ENCODE assay signal across 11 mouse cellular contexts in the genomic region with DNA sequence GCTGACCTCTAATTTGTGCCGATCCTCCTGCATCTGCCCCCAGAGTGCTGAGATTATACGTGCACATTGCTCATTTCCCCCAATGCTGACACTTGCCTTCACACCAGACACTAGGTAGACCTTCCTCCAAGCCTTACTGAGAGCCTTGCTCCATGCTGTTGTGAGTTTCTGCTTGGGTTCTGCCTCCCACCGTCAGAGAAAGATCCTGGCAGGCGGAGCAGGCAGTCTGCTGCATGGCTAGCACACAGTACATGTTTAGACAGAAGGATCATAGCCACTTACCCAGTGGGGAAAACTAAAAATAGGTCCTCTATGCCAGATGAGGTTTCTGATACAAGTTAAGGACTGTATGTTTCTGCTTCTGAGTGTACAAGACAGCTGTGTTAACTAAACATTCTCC. TPM values are rescaled to one million over a fixed set of nuclear protein-coding genes. Genes with fewer than 3 reads are reported as not detected.
A peak's percentile ranks its signal among the peaks of the same experiment; 100 is the strongest.
DNase-seq lines count a peak whose midpoint lies in the region; ATAC-seq and TF ChIP-seq lines count a peak whose summit lies in the region.
"Had no signal": no experiment of that assay in that cellular context is flagged by ENCODE, and none has a peak within 500 bp of the region (broad histone marks: within the 10 kb centered on the region; RNA-seq: fewer than 3 reads in every experiment).

No protein-coding gene starts in this region.

- peaks cover 3% of the 10 kb centered on the region; the same call in 1 of the 2 replicates for H3K4me1 ChIP-seq in forebrain, postnatal 0 days (ENCODE audit: insufficient read depth)
- no peaks in the 10 kb centered on the region for H3K4me1 ChIP-seq in forebrain, embryonic 14.5 days (ENCODE audit: control insufficient read depth, insufficient read depth, low read length)
- H3K4me1 ChIP-seq in liver, postnatal 0 days (ENCODE audit: insufficient read depth) = no peaks in the 10 kb centered on the region
- H3K4me1 ChIP-seq in liver, embryonic 12.5 days = no peaks in the 10 kb centered on the region

- WGBS in forebrain, postnatal 0 days = 61% methylated on average over 4 of the region's 4 CpGs
- 79% methylated on average over 4 of the region's 4 CpGs for WGBS in forebrain, embryonic 14.5 days
- WGBS in liver, postnatal 0 days (ENCODE audit: insufficient replicate concordance) = 61% methylated on average over 4 of the region's 4 CpGs
- WGBS in liver, embryonic 12.5 days (ENCODE audit: insufficient replicate concordance) = 59% methylated on average over 4 of the region's 4 CpGs

- no peaks in the 10 kb centered on the region for H3K9me3 ChIP-seq in forebrain, postnatal 0 days (ENCODE audit: low read length)
- no peaks in the 10 kb centered on the region for H3K9me3 ChIP-seq in forebrain, embryonic 14.5 days (replicated peaks; ENCODE audit: control insufficient read depth, low read length)
- no peaks in the 10 kb centered on the region for H3K9me3 ChIP-seq in liver, postnatal 0 days (ENCODE audit: low read length)
- no peaks in the 10 kb centered on the region for H3K9me3 ChIP-seq in liver, embryonic 12.5 days (replicated peaks)

- TF ChIP-seq CTCF in forebrain, postnatal 0 days (IDR thresholded peaks at IDR 0.05; ENCODE audit: low read depth) = no peak
- no peak for TF ChIP-seq CTCF in liver, postnatal 0 days (IDR thresholded peaks at IDR 0.05; ENCODE audit: low read depth)

- peak; percentile 64 for DNase-seq in forebrain, postnatal 0 days
- no peak for DNase-seq in forebrain, embryonic 14.5 days (ENCODE audit: low spot score)
- peak; percentile 6 for DNase-seq in liver, postnatal 0 days
- DNase-seq in urinary bladder, postnatal 10 days (ENCODE audit: low spot score) = peak; percentile 2
- no peak for DNase-seq in urinary bladder, postnatal 25 days (ENCODE audit: low spot score)
- no peak for DNase-seq in left cerebral cortex, adult 9 months (ENCODE audit: low spot score in 2 of 2)
- DNase-seq in spleen, adult 18-20 months = no peak
- DNase-seq: heart, postnatal 10 days; kidney, postnatal 25 days had no signal

- no peaks in the 10 kb centered on the region for H3K36me3 ChIP-seq in forebrain, postnatal 0 days (ENCODE audit: insufficient read depth)
- no peaks in the 10 kb centered on the region for H3K36me3 ChIP-seq in forebrain, embryonic 14.5 days (ENCODE audit: control insufficient read depth, insufficient read depth, low read length)
- no peaks in the 10 kb centered on the region for H3K36me3 ChIP-seq in liver, postnatal 0 days (replicated peaks; ENCODE audit: insufficient read depth, low read length)
- no peaks in the 10 kb centered on the region for H3K36me3 ChIP-seq in liver, embryonic 12.5 days

- no peak overlapping the region for H3K9ac ChIP-seq in forebrain, postnatal 0 days
- no peak overlapping the region for H3K9ac ChIP-seq in forebrain, embryonic 14.5 days (ENCODE audit: low read length)
- no peak overlapping the region for H3K9ac ChIP-seq in liver, postnatal 0 days (replicated peaks)
- H3K9ac ChIP-seq in liver, embryonic 12.5 days = no peak overlapping the region

- ATAC-seq in forebrain, postnatal 0 days = peak; percentile 88
- no peak for ATAC-seq in forebrain, embryonic 14.5 days
- ATAC-seq in liver, postnatal 0 days = no peak
- no peak for ATAC-seq in liver, embryonic 12.5 days
- ATAC-seq: intestine, embryonic 16.5 days had no signal

- H3K4me3 ChIP-seq in forebrain, postnatal 0 days (ENCODE audit: low read depth, low read length) = no peak overlapping the region
- no peak overlapping the region for H3K4me3 ChIP-seq in forebrain, embryonic 14.5 days (ENCODE audit: low read depth, low read length)
- H3K4me3 ChIP-seq in liver, postnatal 0 days (ENCODE audit: low read depth, low read length) = no peak overlapping the region
- H3K4me3 ChIP-seq in liver, embryonic 12.5 days = no peak overlapping the region

- H3K27ac ChIP-seq in forebrain, postnatal 0 days (ENCODE audit: low read depth, low read length) = no peak overlapping the region
- no peak overlapping the region for H3K27ac ChIP-seq in forebrain, embryonic 14.5 days (ENCODE audit: low read depth, low read length)
- no peak overlapping the region for H3K27ac ChIP-seq in liver, postnatal 0 days (ENCODE audit: low read depth)
- no peak overlapping the region for H3K27ac ChIP-seq in liver, embryonic 12.5 days

- no peak for TF ChIP-seq EP300 in liver, postnatal 0 days (IDR thresholded peaks at IDR 0.05; ENCODE audit: low read depth)

- no peak overlapping the region for H3K4me2 ChIP-seq in forebrain, postnatal 0 days (ENCODE audit: low read depth)
- H3K4me2 ChIP-seq in forebrain, embryonic 14.5 days (ENCODE audit: low read length) = no peak overlapping the region
- no peak overlapping the region for H3K4me2 ChIP-seq in liver, postnatal 0 days (ENCODE audit: low read depth, low read length)
- H3K4me2 ChIP-seq in liver, embryonic 12.5 days = no peak overlapping the region

- H3K27me3 ChIP-seq in forebrain, postnatal 0 days (ENCODE audit: insufficient read depth, low read length) = no peaks in the 10 kb centered on the region
- no peaks in the 10 kb centered on the region for H3K27me3 ChIP-seq in forebrain, embryonic 14.5 days (replicated peaks; ENCODE audit: control insufficient read depth, insufficient read depth, low read length)
- no peaks in the 10 kb centered on the region for H3K27me3 ChIP-seq in liver, postnatal 0 days (ENCODE audit: insufficient read depth, low read length)
- H3K27me3 ChIP-seq in liver, embryonic 12.5 days (replicated peaks) = no peaks in the 10 kb centered on the region

RNA-seq across cellular contexts. Expression of gene Phactr3, which starts 10.4 kb away (rescaled TPM):
- total RNA-seq in forebrain, postnatal 0 days (2014; rRNA removed) = 152 and 170 TPM in 2 replicates
- 97.8 and 98.2 TPM in 2 replicates for polyA plus RNA-seq in forebrain, postnatal 0 days (2015; fragmentation: Nextera tagmentation; extraction: Ambion mirVana)
- polyA plus RNA-seq in forebrain, embryonic 14.5 days (2014; fragmentation: Nextera tagmentation; extraction: Ambion mirVana) = 56.4 and 66.7 TPM in 2 replicates
- polyA plus RNA-seq in liver, postnatal 0 days (2015; fragmentation: Nextera tagmentation; extraction: Ambion mirVana) = not detected in 2 replicates
- 0.18 TPM in 1 of 2 replicates, not detected in the other for polyA plus RNA-seq in liver, embryonic 12.5 days (2016; fragmentation: Nextera tagmentation; extraction: Ambion mirVana)

RNA-seq across cellular contexts. Expression of gene Zfp931, which starts 50.9 kb away (rescaled TPM):
- total RNA-seq in forebrain, postnatal 0 days (2014; rRNA removed) = 12.6 and 16.0 TPM in 2 replicates
- 10.9 and 13.1 TPM in 2 replicates for polyA plus RNA-seq in forebrain, postnatal 0 days (2015; fragmentation: Nextera tagmentation; extraction: Ambion mirVana)
- 14.2 and 15.3 TPM in 2 replicates for polyA plus RNA-seq in forebrain, embryonic 14.5 days (2014; fragmentation: Nextera tagmentation; extraction: Ambion mirVana)
- polyA plus RNA-seq in liver, postnatal 0 days (2015; fragmentation: Nextera tagmentation; extraction: Ambion mirVana) = 2.9 TPM in 2 replicates
- polyA plus RNA-seq in liver, embryonic 12.5 days (2016; fragmentation: Nextera tagmentation; extraction: Ambion mirVana) = 4.7 and 6.1 TPM in 2 replicates

Comparison
In these comparisons a context has a peak if more than half of its experiments do, and no peak if none do; other contexts are left out.
1. DNase-seq: peak in forebrain, postnatal 0 days (single experiment), liver, postnatal 0 days (single experiment) and urinary bladder, postnatal 10 days (single experiment); none in forebrain, embryonic 14.5 days (single experiment), urinary bladder, postnatal 25 days (single experiment), left cerebral cortex, adult 9 months (0 of 2) and spleen, adult 18-20 months (0 of 2).
2. RNA of gene Phactr3, which starts 10.4 kb away (polyA plus RNA-seq): 97.8 to 98.2 TPM in forebrain, postnatal 0 days and 56.4 to 66.7 TPM in forebrain, embryonic 14.5 days; 0.18 TPM in liver, embryonic 12.5 days and not detected in liver, postnatal 0 days; every median in the first group is over 10 times any median in the second.